Mouse (Mus musculus) urinary bladder, postnatal 36 days (tissue): Measurements from ENCODE around the gene Cdh20.

Experiments
- DNase-seq, 2 experiments: peaks; one replicate each; pipeline ENCODE4 v3.0.0; 2022; ENCODE audit warnings: low spot score in 2 of 2, mixed read lengths in 1 of 2

Gene Cdh20

GRCm38 (mm10) chr1:105041668-105042067 is 273.3 kb downstream of the Cdh20 start:
- DNase-seq = no peak
